Comparison of ENCODE assay signal across 18 mouse cellular contexts in the genomic region with DNA sequence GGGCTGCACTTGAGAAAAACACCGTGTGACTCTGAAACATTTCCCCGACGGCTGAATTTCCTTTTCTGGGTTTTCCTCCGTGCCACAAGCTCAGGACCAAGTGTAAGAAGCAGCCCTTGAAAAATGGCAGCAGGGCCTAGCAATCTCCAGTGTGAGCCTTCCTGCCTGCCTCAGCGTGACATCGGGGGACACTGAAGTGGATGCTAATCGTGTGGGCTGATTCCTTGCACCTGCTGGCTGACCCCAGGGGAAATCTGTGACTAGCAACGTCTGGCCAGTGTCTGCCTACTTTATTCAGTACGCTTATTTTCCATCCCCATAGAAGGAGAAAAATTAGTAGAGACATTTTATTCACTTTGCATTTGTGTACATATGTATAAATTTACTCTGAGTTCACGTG.
DNase-seq lines count a peak whose midpoint lies in the region; ATAC-seq and TF ChIP-seq lines count a peak whose summit lies in the region.
"Had no signal": no experiment of that assay in that cellular context is flagged by ENCODE, and none has a peak within 500 bp of the region (broad histone marks: within the 10 kb centered on the region; RNA-seq: fewer than 3 reads in every experiment).

No protein-coding gene starts in this region.

- DNase-seq in heart, adult 9 months (ENCODE audit: low spot score in 2 of 2): no peak
- DNase-seq in midbrain, embryonic 10.5 days (ENCODE audit: low spot score): no peak
- DNase-seq in midbrain, postnatal 0 days (ENCODE audit: low spot score): no peak
- no peak for DNase-seq in midbrain, embryonic 11.5 days (ENCODE audit: low spot score, missing footprints)
- DNase-seq in retina, embryonic 14.5 days (ENCODE audit: low spot score): peak; percentile 59
- no peak for DNase-seq in cerebellum, adult 2 months
- DNase-seq: cerebellum, adult 9-11 months; left cerebral cortex, postnatal 4 days; lung, embryonic 14.5 days; lung, postnatal 4 days; right cerebral cortex, postnatal 4 days; thymus, postnatal 4 days had no signal

- H3K4me2 ChIP-seq in heart, embryonic 13.5 days: peak overlapping the region; percentile 9; the same call in 1 of the 2 replicates
- H3K4me2 ChIP-seq in midbrain, postnatal 0 days (ENCODE audit: low read depth, low read length, poor library complexity, severe bottlenecking): no peak overlapping the region
- H3K4me2 ChIP-seq in midbrain, embryonic 11.5 days: no peak overlapping the region
- no peak overlapping the region for H3K4me2 ChIP-seq in intestine, embryonic 16.5 days (ENCODE audit: low read depth, low read length)
- H3K4me2 ChIP-seq: embryonic facial prominence, embryonic 15.5 days; liver, embryonic 12.5 days; lung, embryonic 14.5 days had no signal

- ATAC-seq in heart, embryonic 13.5 days (ENCODE audit: extremely low read depth, insufficient number of reproducible peaks, low FRiP score, low TSS enrichment): no peak
- ATAC-seq in midbrain, postnatal 0 days (ENCODE audit: low FRiP score): no peak
- peak; percentile 30; the same call in 1 of the 2 replicates for ATAC-seq in midbrain, embryonic 11.5 days (ENCODE audit: low FRiP score)
- ATAC-seq in intestine, embryonic 16.5 days: no peak
- ATAC-seq: forebrain, embryonic 14.5 days; liver, embryonic 12.5 days had no signal

- no peaks in the 10 kb centered on the region for H3K9me3 ChIP-seq in heart, embryonic 13.5 days
- H3K9me3 ChIP-seq in midbrain, embryonic 10.5 days (replicated peaks): 0 out of 2 replicates have a peak, but pooled peaks cover 3% of the 10 kb centered on the region
- no peaks in the 10 kb centered on the region for H3K9me3 ChIP-seq in midbrain, postnatal 0 days (ENCODE audit: low read length)
- H3K9me3 ChIP-seq in midbrain, embryonic 11.5 days (ENCODE audit: control insufficient read depth, low read length): no peaks in the 10 kb centered on the region
- no peaks in the 10 kb centered on the region for H3K9me3 ChIP-seq in intestine, embryonic 16.5 days (ENCODE audit: control insufficient read depth, low read length)
- H3K9me3 ChIP-seq: embryonic facial prominence, embryonic 15.5 days; G1E; liver, embryonic 12.5 days had no signal

- WGBS in heart, embryonic 13.5 days: 42% methylated on average over 10 of the region's 10 CpGs
- 78% methylated on average over 10 of the region's 10 CpGs for WGBS in midbrain, embryonic 10.5 days
- WGBS in midbrain, postnatal 0 days: 34% methylated on average over 10 of the region's 10 CpGs
- WGBS in midbrain, embryonic 11.5 days: 70% methylated on average over 10 of the region's 10 CpGs
- WGBS in cerebellum, adult 2 months: 44% methylated on average over 10 of the region's 10 CpGs
- 71% methylated on average over 10 of the region's 10 CpGs for WGBS in intestine, embryonic 16.5 days

- H3K27ac ChIP-seq in heart, embryonic 13.5 days (replicated peaks): peak overlapping the region; percentile 76
- peak overlapping the region; percentile 58; the same call in 1 of the 2 replicates for H3K27ac ChIP-seq in midbrain, embryonic 10.5 days (replicated peaks)
- H3K27ac ChIP-seq in midbrain, postnatal 0 days (ENCODE audit: low read depth, low read length): no peak overlapping the region
- peak overlapping the region; percentile 31; the same call in 1 of the 2 replicates for H3K27ac ChIP-seq in midbrain, embryonic 11.5 days (ENCODE audit: low read depth, low read length)
- no peak overlapping the region for H3K27ac ChIP-seq in cerebellum, adult 2 months (ENCODE audit: insufficient read depth, low read length)
- no peak overlapping the region for H3K27ac ChIP-seq in intestine, embryonic 16.5 days (ENCODE audit: low read length)
- H3K27ac ChIP-seq: embryonic facial prominence, embryonic 15.5 days; liver, embryonic 12.5 days had no signal

- TF ChIP-seq CTCF in midbrain, postnatal 0 days (IDR thresholded peaks at IDR 0.05): no peak
- no peak for TF ChIP-seq CTCF in cerebellum, adult 2 months (IDR thresholded peaks at IDR 0.05; ENCODE audit: borderline replicate concordance, insufficient read depth, low read depth, low read length)

- no peaks in the 10 kb centered on the region for H3K27me3 ChIP-seq in heart, embryonic 13.5 days (replicated peaks)
- H3K27me3 ChIP-seq in midbrain, embryonic 10.5 days (ENCODE audit: low read depth, poor library complexity, severe bottlenecking): no peaks in the 10 kb centered on the region
- H3K27me3 ChIP-seq in midbrain, postnatal 0 days (ENCODE audit: insufficient read depth, low read length): no peaks in the 10 kb centered on the region
- no peaks in the 10 kb centered on the region for H3K27me3 ChIP-seq in midbrain, embryonic 11.5 days (ENCODE audit: control insufficient read depth, insufficient read depth, low read length)
- no peaks in the 10 kb centered on the region for H3K27me3 ChIP-seq in cerebellum, adult 2 months (ENCODE audit: control insufficient read depth, insufficient read depth, low read length)
- no peaks in the 10 kb centered on the region for H3K27me3 ChIP-seq in intestine, embryonic 16.5 days (replicated peaks; ENCODE audit: control insufficient read depth, insufficient read depth, low read length)
- H3K27me3 ChIP-seq: embryonic facial prominence, embryonic 15.5 days; liver, embryonic 12.5 days had no signal

- no peak overlapping the region for H3K4me3 ChIP-seq in heart, embryonic 13.5 days
- no peak overlapping the region for H3K4me3 ChIP-seq in midbrain, embryonic 10.5 days
- H3K4me3 ChIP-seq in midbrain, postnatal 0 days (ENCODE audit: low read depth, low read length): no peak overlapping the region
- no peak overlapping the region for H3K4me3 ChIP-seq in midbrain, embryonic 11.5 days (ENCODE audit: low read depth, low read length)
- no peak overlapping the region for H3K4me3 ChIP-seq in cerebellum, adult 2 months (replicated peaks; ENCODE audit: insufficient read depth, low read depth, low read length)
- no peak overlapping the region for H3K4me3 ChIP-seq in intestine, embryonic 16.5 days (ENCODE audit: low read length)
- H3K4me3 ChIP-seq: embryonic facial prominence, embryonic 15.5 days; liver, embryonic 12.5 days had no signal

- no peak for TF ChIP-seq POLR2A in cerebellum, adult 2 months (IDR thresholded peaks at IDR 0.05; ENCODE audit: borderline replicate concordance, insufficient read depth, low read length)

- no peaks in the 10 kb centered on the region for H3K36me3 ChIP-seq in heart, embryonic 13.5 days
- peaks cover 27% of the 10 kb centered on the region for H3K36me3 ChIP-seq in midbrain, embryonic 10.5 days
- H3K36me3 ChIP-seq in midbrain, postnatal 0 days (ENCODE audit: insufficient read depth, low read length): no peaks in the 10 kb centered on the region
- H3K36me3 ChIP-seq in midbrain, embryonic 11.5 days (ENCODE audit: control insufficient read depth, insufficient read depth, low read length): no peaks in the 10 kb centered on the region
- H3K36me3 ChIP-seq in intestine, embryonic 16.5 days (ENCODE audit: control insufficient read depth, insufficient read depth, low read length): no peaks in the 10 kb centered on the region
- H3K36me3 ChIP-seq: embryonic facial prominence, embryonic 15.5 days; G1E; liver, embryonic 12.5 days had no signal

- peaks cover 54% of the 10 kb centered on the region for H3K4me1 ChIP-seq in heart, embryonic 13.5 days
- peaks cover 57% of the 10 kb centered on the region for H3K4me1 ChIP-seq in midbrain, embryonic 10.5 days
- no peaks in the 10 kb centered on the region for H3K4me1 ChIP-seq in midbrain, postnatal 0 days (ENCODE audit: insufficient read depth, low read length)
- H3K4me1 ChIP-seq in midbrain, embryonic 11.5 days (ENCODE audit: control insufficient read depth, insufficient read depth, low read length): peaks cover 11% of the 10 kb centered on the region
- H3K4me1 ChIP-seq in cerebellum, adult 2 months (ENCODE audit: control insufficient read depth, insufficient read depth, low read length): no peaks in the 10 kb centered on the region; the same call in 1 of the 2 replicates
- H3K4me1 ChIP-seq in intestine, embryonic 16.5 days (ENCODE audit: control insufficient read depth, insufficient read depth, low read length): no peaks in the 10 kb centered on the region

- peak overlapping the region; percentile 54 for H3K9ac ChIP-seq in heart, embryonic 13.5 days
- no peak overlapping the region for H3K9ac ChIP-seq in midbrain, postnatal 0 days (replicated peaks; ENCODE audit: low read length, poor library complexity, severe bottlenecking)
- no peak overlapping the region for H3K9ac ChIP-seq in midbrain, embryonic 11.5 days (ENCODE audit: low read length)
- no peak overlapping the region for H3K9ac ChIP-seq in intestine, embryonic 16.5 days (ENCODE audit: low read depth, low read length)
- H3K9ac ChIP-seq: embryonic facial prominence, embryonic 15.5 days; liver, embryonic 12.5 days; lung, embryonic 14.5 days had no signal

Comparison
In these comparisons a context has a peak if more than half of its experiments do, and no peak if none do; other contexts are left out.
1. H3K27ac ChIP-seq: peak in heart, embryonic 13.5 days (single experiment), midbrain, embryonic 10.5 days (single experiment) and midbrain, embryonic 11.5 days (single experiment); none in midbrain, postnatal 0 days (single experiment), cerebellum, adult 2 months (single experiment) and intestine, embryonic 16.5 days (single experiment).